Mouse (Mus musculus) embryo, embryonic 9.5 days (tissue): Measurements from ENCODE around the gene Spdya.
"Not testable (repeated sequence)": the region's sequence is repeated elsewhere in the genome, so short reads cannot be mapped to it uniquely, and the experiment has no call there.

Source experiments
- DNase-seq: peaks from one replicate; pipeline ENCODE4 v3.0.0-alpha.2; 2017; ENCODE audit errors: extremely low spot score

Spdya gene

DNA sequence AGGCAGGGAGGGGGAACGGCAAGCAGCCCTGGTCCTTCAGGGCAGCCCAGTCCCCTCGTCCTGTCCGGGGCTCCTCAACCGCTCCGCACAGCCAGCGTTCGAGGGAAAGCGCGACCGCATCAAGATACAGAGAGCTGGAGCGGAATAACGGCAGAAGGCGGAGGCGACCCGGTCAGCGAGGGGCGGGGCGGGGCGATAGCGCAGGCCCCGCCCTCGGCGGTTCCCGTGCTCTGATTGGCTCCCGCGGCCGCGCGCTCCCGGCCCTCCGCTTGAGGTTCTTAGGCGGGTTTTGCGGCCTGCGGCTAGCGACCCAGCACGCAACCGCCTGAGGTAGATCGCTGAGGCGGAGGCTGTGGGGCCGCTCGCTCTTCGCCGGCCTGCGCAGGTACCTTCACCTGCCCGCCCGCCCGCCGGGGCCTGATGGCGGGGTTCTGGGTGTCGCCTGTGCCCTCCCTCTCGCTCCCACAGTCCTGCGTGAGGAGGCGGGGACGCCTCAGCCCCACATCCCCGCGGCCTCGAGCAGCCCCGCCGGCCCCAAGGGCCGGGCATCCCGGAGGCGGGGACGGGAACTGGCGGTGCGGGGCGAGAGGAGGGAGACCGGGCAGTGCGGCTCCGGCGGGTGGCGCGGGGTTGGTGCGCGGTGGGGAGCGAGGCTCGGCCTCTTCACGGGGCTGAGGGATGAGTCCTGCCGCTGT, at the start of gene Spdya:
TSS of gene Spdya (plus strand) at position 305 of the 695 bp plus-strand sequence.
- peak; percentile 86 for DNase-seq

DNA sequence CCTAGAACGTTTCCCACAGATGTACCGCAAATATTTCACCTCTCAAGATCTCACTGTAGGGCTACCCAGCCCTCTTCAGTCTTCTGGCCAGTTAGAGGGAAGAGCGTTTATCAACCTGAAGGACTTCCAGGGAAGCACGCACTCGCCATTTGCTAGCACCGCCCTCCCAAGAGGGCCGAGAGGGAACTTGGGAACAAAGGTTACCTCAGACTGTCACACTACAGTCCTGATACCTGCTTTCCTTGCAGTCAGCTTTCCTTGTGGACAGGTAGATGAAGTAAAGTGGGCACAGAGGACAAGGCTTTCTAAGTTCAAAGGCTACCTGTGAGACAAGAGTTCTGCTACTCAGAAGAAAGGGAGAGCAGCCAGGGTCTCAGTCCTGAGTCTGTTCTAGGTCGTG, 45.0 kb upstream of the Spdya start:
- DNase-seq: no peak

- no peak for DNase-seq
Measured at GRCm38 (mm10) chr17:71510297-71510696, 41.6 kb upstream of the Spdya start.

DNA sequence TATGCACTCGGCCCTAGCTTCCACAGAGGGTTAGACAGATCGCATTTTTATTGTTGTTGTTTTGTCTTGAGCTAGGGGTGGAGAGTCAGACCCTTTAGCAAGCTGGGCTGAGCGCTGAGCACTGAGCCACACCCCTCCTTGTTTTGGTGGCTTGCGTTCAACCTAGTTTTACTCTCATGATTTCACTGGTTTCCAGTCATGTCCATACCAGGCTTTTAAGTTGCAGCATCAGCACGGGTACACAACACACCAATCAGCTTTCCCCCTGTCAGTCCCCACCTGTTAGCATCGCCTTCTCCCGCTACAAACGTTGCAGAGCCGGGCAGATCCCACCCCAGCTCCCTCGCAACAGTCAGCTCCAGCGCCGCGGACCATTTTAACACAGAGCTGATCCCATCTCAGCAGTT, 25.6 kb upstream of the Spdya start:
- no peak for DNase-seq

- peak; percentile 93 for DNase-seq
Measured at GRCm38 (mm10) chr17:71526711-71527564, 24.9 kb upstream of the Spdya start, which contains the start of gene Ndc80. Gene Ndc80 (minus strand): TSS chr17:71526857.

DNA sequence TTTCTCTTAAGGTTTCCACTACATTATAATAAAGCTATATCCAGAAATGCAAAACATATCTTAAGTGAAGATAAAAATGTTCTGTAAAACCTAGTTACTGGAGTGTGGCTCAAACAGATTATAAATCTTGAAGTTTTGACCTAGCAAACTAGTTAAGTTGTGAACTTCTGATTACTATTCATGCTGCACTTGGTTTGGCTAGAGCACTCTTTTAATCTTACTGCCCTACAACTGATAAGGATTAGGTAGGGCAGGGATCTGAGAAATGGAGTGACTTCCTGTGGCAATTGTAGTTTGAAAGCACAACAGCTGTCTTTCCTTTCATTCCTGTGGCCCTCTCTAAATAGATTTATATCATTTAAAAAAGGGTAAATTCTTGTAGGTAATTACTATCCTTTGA, 23.8 kb upstream of the Spdya start:
- DNase-seq: no peak

- DNase-seq: not testable (repeated sequence)
Measured at GRCm38 (mm10) chr17:71535595-71535994, 16.3 kb upstream of the Spdya start.

- no peak for DNase-seq
Measured at GRCm38 (mm10) chr17:71537164-71537563, 14.7 kb upstream of the Spdya start.

DNA sequence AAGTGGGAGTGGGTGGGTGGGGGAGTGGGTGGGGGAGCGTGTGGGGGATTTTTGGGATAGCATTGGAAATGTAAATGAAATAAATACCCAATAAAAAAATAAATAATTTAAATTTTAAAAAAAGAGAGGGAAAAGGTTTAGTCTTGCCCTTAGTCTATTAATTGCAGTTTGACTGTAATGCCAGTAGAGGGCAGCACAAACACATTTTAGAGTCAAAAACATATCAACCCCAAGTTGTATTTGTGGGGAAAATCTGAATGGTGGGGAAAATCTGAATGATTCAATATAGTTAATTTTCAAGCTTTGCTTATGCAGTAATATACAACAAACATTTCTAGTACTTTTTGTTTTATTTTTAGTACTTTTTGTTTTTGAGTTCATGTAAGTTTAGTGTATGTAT, 3.3 kb upstream of the Spdya start:
- DNase-seq: peak; percentile 20

GRCm38 (mm10) chr17:71551350-71551749, 511 bp upstream of the Spdya start:
- DNase-seq: no peak

DNA sequence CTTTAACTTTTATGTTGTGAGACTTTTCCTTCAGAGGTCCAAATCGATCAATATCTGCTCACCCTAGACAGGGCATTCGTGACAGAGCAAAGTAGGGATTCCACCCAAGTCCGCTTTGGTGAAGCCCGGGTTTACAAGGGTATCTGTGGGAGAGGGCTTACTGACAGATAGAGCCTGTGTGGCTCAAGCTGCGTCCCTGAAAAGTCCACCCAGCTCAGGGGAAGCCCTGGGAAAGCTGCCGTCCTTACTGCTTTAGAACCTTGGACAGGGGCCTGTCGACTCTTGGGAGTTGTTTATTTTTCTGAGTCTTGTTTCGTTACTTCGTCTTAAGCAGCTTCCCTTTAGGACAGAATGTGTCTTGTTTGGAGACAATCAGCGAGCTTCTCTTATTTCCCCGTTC, 1.0 kb downstream of the Spdya start:
- peak; percentile 42 for DNase-seq

GRCm38 (mm10) chr17:71561631-71562030, 9.8 kb downstream of the Spdya start:
- DNase-seq: peak; percentile 29

GRCm38 (mm10) chr17:71579176-71579705, 27.4 kb downstream of the Spdya start:
- DNase-seq: no peak

DNA sequence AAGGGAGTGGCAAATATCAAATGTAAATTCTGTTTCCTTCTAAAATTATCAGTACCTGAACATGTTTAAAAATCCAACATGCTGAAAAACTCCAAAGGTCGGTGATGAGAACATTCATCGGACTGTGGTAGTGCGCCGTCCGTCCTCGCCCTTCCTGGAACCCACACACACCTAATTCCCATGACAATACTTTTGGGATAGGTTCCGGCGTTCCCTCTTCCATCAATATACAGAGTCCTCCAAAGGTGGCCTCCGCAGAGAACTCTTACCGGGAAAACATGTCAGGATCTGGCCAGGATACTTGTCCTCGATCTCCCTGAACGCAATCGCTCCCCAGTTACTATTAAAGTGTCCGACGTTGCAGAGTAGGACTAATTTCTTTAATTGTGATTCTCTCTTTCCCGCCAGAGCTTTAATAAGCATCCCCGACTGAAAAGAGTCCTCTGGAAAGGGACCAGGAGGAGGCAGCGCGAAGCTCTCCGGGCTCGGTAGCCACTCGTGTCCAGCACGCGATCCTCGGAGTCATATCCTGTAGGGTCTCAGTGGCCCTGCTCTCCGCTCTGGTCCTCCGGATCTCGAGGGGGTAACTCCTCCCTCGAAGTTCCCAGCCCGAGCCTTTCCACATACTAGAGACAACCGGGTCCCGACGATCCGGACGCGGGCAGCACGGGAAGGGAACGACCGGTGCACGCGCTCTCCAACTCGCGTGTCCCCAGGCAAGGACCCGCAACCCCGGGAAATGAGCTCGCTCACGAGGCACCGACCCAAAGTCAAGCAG, 46.2 kb downstream of the Spdya start:
- no peak for DNase-seq

- DNase-seq: peak; percentile 94
Measured at GRCm38 (mm10) chr17:71598659-71599554, 47.0 kb downstream of the Spdya start.

DNA sequence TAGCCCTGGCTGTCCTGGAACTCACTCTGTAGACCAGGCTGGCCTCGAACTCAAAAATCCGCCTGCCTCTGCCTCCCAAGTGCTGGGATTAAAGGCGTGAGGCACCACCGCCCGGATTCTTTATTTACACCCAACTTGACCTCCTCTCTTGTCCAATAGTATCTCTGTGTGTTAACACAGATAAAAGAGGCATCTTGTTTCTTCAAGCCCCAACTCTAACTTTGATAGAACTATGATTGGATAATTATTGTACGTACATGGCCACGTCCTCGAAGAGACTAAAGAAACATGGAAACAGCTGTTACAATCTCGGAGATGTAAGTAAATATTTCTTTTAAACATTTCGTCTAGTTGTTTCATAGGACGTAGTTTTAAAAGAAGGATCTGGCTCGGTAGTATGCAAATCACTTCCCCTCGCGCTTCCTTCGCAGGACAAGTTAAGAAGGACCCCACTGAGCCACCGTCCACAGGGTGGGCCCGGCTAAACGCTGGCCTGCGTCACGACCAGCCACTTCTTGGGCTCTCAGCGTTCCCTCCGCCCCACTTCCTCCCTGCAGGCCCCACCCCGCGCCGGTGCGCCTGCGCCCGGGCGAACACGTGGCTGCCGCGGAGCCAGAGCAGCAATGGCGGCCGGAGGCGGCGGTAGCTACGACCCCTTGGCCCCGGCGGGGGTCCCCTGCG, 63.9 kb downstream of the Spdya start, which contains the start of gene Wdr43:
TSS of gene Wdr43 (plus strand) at position 258 of the 681 bp plus-strand sequence.
- peak; percentile 96 for DNase-seq

GRCm38 (mm10) chr17:71616319-71617032, 64.6 kb downstream of the Spdya start:
- peak; percentile 29 for DNase-seq

GRCm38 (mm10) chr17:71617033-71617362, 65.1 kb downstream of the Spdya start:
- no peak for DNase-seq

DNA sequence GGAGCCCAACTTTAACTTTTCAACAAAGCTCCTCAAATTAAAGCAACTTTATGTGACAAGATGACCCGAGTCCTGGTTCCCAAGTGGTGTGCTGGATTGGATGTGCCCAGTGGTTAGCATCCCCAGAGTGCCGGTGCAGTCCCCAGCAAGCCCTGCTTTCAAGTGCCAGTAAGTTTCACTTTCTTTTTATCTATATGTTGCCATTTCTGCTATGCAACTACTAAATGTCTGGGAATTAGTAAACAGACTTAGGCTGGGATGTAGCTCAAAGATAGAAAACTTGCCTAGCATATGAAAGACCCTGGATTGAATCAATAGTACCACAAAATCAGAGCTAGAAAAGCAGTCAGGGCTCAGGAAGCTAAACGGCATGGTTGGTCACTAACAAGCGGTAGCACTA, 66.1 kb downstream of the Spdya start:
- no peak for DNase-seq

GRCm38 (mm10) chr17:71631806-71632205, 79.9 kb downstream of the Spdya start:
- no peak for DNase-seq
